Mouse (Mus musculus) gastrocnemius, postnatal 14 days (tissue): ENCODE measurements around the gene Itpka. TPM values are rescaled to one million over a fixed set of nuclear protein-coding genes. Genes with fewer than 3 reads are reported as not detected.
"Not testable (repeated sequence)": the region's sequence is repeated elsewhere in the genome, so short reads cannot be mapped to it uniquely, and the experiment has no call there.

Experiments
- DNase-seq: peaks from one replicate; pipeline ENCODE4 v3.0.0; 2021; ENCODE audit warnings: mixed read lengths
- intact Hi-C: fragments of 180-260 bp; cut with DNase I; formaldehyde crosslinking; loops from one replicate; pipeline ENCODE4 v1.15.1; 2025; ENCODE audit warnings: low total_unique reads
- long read RNA-seq, 2 experiments: library from polyadenylated mRNA; stranded (forward); transcript quantifications; one replicate each; pipeline ENCODE4 v2.0.0; 2021
- total RNA-seq, 2 experiments: library from RNA; stranded (reverse); gene quantifications; 2 replicates each; pipeline ENCODE4 v1.2.3; 2021

Itpka gene
- total RNA-seq, result under 1 TPM in 1 of 2 experiments, not detected in 1; 0.20 TPM
- long read RNA-seq, experiment 1, result 0 reads
- long read RNA-seq, experiment 2, result 0 reads

GRCm38 (mm10) chr2:119741581-119742411 lies at the start of gene Itpka:
TSS of gene Itpka (plus strand) at chr2:119742337.
- DNase-seq, result peak; percentile 46
- intact Hi-C loops, result no loop called here

GRCm38 (mm10) chr2:119694826-119695225 lies 47.3 kb upstream of the Itpka start:
- intact Hi-C loops, result no loop called here
- DNase-seq, result no peak

GRCm38 (mm10) chr2:119696111-119696510 lies 46.0 kb upstream of the Itpka start:
- intact Hi-C loops, result no loop called here
- no peak for DNase-seq

- intact Hi-C loops, result no loop called here
- DNase-seq, result no peak
Measured at GRCm38 (mm10) chr2:119698472-119698871, 43.7 kb upstream of the Itpka start.

DNA sequence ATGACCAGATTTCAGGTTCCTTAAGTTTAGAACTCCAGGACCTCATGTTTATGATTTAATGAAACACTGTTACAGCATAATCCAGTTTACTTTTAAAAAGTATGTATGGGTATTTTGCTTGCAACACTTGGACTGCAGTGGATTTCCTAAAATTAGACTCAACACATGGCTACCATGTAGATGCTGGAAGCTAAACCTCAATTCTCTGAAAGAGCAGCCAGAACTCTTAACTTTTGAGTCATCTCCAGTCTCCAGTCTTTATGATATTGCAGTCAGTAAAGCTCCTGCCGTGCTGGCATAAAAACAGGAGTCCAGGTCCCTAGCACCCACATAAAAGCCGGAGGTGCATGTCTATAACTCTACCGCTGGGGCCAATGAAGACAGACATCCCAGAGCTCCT lies 42.2 kb upstream of the Itpka start:
- intact Hi-C loops, result no loop called here
- DNase-seq, result no peak

DNA sequence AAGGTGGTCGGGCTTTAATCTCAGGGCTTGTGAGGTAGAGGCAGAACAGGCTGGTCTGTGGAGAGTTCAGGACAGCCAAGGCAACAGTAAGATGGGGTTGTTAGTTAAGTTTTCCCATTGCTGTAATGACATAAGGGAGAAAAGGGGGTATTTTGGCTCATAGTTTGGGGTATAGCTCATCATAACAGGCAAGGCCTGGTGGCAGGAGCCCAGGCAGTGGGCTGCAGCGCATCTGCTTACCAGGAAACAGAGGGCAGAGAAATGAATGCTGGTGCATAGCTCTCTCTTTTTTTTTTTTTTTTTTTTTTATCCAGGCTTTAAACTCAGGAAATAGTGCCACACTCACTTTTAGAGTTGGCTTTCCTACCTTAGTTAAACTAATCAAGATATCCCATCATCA lies 39.0 kb upstream of the Itpka start:
- DNase-seq, result no peak
- intact Hi-C loops, result no loop called here

- DNase-seq, result no peak
- intact Hi-C loops, result no loop called here
Measured at GRCm38 (mm10) chr2:119707676-119708075, 34.5 kb upstream of the Itpka start.

GRCm38 (mm10) chr2:119710011-119710410 lies 32.1 kb upstream of the Itpka start:
- intact Hi-C loops, result no loop called here
- DNase-seq, result no peak

DNA sequence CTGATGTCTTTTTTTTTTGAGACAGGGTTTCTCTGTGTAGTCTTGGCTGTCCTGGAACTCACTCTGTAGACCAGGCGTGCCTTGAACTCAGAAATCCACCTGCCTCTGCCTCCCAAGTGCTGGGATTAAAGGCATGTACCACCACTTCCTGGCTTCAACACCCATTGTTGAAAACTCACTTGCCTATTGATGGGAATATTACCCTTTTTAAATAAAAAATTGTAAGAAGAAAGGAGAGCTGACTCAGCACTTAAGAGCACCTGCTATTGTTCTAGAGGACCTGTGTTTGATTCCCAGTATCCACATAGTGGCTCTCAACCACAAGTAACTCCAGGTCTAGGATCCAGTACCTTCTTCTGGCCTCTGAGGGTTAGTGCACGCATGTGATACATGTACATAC lies 26.3 kb upstream of the Itpka start:
- DNase-seq, result not testable (repeated sequence)
- intact Hi-C loops, result loop anchor here (5.0 kb wide), 1 partner anchor 121 kb away; no protein-coding TSS in a partner anchor

DNA sequence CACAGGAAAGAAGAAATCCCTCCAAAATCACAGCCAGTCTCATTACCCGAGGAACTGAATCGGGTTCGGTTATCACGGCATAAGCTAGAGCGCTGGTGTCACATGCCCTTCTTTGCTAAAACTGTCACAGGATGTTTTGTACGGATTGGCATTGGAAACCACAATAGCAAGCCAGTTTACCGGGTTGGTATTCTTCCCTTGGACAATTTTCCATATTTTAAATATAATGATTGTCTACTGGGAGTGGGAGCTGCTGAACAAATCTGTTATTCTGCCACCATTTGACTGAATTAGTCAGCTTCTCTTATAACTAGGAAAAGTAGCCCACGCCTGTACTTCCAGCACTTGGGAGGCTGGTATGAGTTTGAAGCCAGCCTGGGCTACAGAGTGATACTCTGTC lies 21.1 kb upstream of the Itpka start:
- no peak for DNase-seq
- intact Hi-C loops, result no loop called here

DNA sequence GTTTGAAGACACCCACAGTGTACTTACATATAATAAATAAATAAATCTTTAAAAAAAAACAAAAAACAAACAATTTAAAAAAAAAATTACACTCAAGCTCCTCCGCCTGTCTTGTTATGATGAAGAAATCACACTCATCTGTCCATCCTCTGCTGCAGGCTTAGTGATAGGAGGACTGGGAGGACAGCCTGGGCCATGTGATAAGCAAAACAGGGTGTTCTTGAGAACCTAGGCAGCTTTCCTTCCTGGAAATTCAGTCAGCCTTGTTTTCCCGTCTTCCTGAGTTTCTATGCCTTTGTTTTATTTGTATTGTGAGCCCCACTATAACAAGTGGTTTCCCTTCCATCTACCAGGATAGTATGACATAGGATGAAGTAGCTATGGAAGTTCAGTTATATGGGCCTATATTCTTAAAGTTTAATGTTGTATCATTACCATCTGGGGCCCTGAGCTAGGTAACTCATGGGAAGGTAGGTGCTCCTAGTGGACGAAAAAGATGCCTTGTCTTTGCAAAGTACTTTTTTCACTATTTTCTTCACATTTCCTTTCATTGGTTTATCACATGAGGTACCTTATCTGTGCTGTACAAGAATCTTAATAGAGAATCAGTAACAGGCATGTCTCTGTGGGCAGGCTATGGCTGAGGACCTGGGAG lies 14.2 kb upstream of the Itpka start:
- DNase-seq, result no peak
- intact Hi-C loops, result no loop called here

GRCm38 (mm10) chr2:119730735-119731134 lies 11.4 kb upstream of the Itpka start:
- intact Hi-C loops, result no loop called here

GRCm38 (mm10) chr2:119737124-119737523 lies 5.0 kb upstream of the Itpka start:
- intact Hi-C loops, result no loop called here
- no peak for DNase-seq

More at GRCm38 (mm10) chr2:119730735-119731134, 11.4 kb upstream of the Itpka start:
- no peak for DNase-seq

GRCm38 (mm10) chr2:119740567-119740966 lies 1.6 kb upstream of the Itpka start:
- DNase-seq, result no peak
- intact Hi-C loops, result no loop called here

GRCm38 (mm10) chr2:119742461-119743175 lies 481 bp downstream of the Itpka start:
- DNase-seq, result no peak
- intact Hi-C loops, result no loop called here

GRCm38 (mm10) chr2:119743176-119743807 lies 1.2 kb downstream of the Itpka start:
- no peak for DNase-seq
- intact Hi-C loops, result no loop called here

DNA sequence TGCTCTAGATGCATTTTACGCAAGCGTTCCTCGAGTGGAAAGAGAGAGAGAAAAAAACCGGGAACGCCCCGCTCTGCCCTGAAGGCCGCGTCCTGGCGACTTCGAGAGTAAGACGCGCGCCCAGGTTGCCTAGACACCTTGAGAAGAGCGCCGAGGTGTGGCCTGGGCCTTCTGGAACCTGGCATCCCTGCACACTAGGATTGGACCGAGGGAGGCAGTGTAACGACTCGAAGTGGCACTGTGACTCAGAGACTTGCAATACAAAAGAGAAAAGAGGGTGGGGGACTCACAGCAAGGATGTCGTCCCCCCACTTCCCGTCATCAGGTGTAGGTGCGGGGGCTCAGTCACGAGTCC lies 1.6 kb downstream of the Itpka start:
- intact Hi-C loops, result no loop called here
- DNase-seq, result no peak

GRCm38 (mm10) chr2:119744163-119745111 lies 2.3 kb downstream of the Itpka start:
- intact Hi-C loops, result no loop called here
- DNase-seq, result no peak

DNA sequence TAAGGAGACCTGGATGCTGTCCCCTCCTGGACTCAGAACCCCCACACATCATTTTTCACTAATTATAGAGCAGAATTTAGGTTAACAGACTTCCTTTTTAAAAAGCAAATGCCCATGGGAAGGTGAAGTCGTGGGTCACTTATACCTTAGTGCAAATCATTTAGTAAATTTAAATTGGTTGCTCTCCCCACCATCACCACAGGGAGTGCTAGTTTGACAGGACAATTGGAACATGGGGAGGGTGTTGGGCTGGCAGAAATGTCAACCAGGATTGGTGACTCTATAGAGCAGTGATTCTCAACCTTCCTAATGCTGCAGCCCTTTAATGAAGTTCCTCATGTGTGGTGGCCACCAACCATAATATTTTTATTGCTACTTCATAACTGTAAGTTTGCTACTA lies 3.1 kb downstream of the Itpka start:
- intact Hi-C loops, result no loop called here
- DNase-seq, result no peak
